Mouse (Mus musculus) ZHBTc4 (cell line): ENCODE measurements around the gene Yif1a.

Source experiments
- DNase-seq: peaks from one replicate; pipeline ENCODE4 v3.0.0-alpha.2; 2011; ENCODE audit warnings: low read depth, low spot score

Gene Yif1a

GRCm38 (mm10) chr19:5118384-5118698, 30.0 kb downstream of the Yif1a start, which contains the start of gene Klc2:
TSS of gene Klc2 (minus strand) at chr19:5118560.
- no peak for DNase-seq

- DNase-seq, result no peak
Measured at GRCm38 (mm10) chr19:5122492-5122891, 34.2 kb downstream of the Yif1a start.

GRCm38 (mm10) chr19:5123241-5123640, 34.9 kb downstream of the Yif1a start:
- DNase-seq, result no peak

- DNase-seq, result no peak
Measured at GRCm38 (mm10) chr19:5124055-5124614, 35.8 kb downstream of the Yif1a start.

GRCm38 (mm10) chr19:5129770-5130169, 41.4 kb downstream of the Yif1a start:
- peak; percentile 30 for DNase-seq

GRCm38 (mm10) chr19:5131237-5131636, 42.9 kb downstream of the Yif1a start:
- DNase-seq, result no peak

- DNase-seq, result peak; percentile 66
Measured at GRCm38 (mm10) chr19:5139640-5140039, 51.3 kb downstream of the Yif1a start.
